Mouse (Mus musculus): Measurements from ENCODE around the gene Uaca.

GRCm38 (mm10) chr9:60854196-60854595 is 59.9 kb downstream of the Uaca start:
- TF ChIP-seq CTCF (IDR thresholded peaks at IDR 0.05; ENCODE audit: borderline replicate concordance, control insufficient read depth, extremely low read depth, insufficient read depth, low read length, poor library complexity) (no peak), POLR2A (IDR thresholded peaks at IDR 0.05; ENCODE audit: control insufficient read depth, extremely low read depth, insufficient read depth, low read length, poor library complexity) (no peak)

Data from thymus, adult 2 months (tissue).